Mouse (Mus musculus): ENCODE results near the gene Gm48551. TPM values are rescaled to one million over a fixed set of nuclear protein-coding genes. Genes with fewer than 3 reads are reported as not detected.

The Gm48551 gene
- polyA plus RNA-seq, 1 experiment from 2014 or later = 2.1 TPM

- WGBS = 58% methylated on average over 23 of the region's 23 CpGs
Measured at GRCm38 (mm10) chr10:81389801-81390677, 5.8 kb downstream of the Gm48551 start.

GRCm38 (mm10) chr10:81390678-81390965 is 6.4 kb downstream of the Gm48551 start:
- Histone ChIP-seq H3K27ac (replicated peaks) (no peak overlapping the region), H3K4me2 (no peak overlapping the region), H3K4me3 (no peak overlapping the region), H3K36me3 (peaks cover 45% of the 10 kb centered on the region), H3K27me3 (replicated peaks) (no peaks in the 10 kb centered on the region), H3K4me1 (peaks cover 39% of the 10 kb centered on the region), H3K9ac (peak overlapping the region; percentile 69; the same call in 1 of the 2 replicates), H3K9me3 (no peaks in the 10 kb centered on the region)
- WGBS = 84% methylated on average over 13 of the region's 13 CpGs
- ATAC-seq (ENCODE audit: extremely low read depth, insufficient number of reproducible peaks, low FRiP score, low TSS enrichment) = no peak

More at GRCm38 (mm10) chr10:81389801-81390677, 5.8 kb downstream of the Gm48551 start:
- Histone ChIP-seq H3K27ac (replicated peaks) (peak overlapping the region; percentile 68), H3K4me2 (no peak overlapping the region), H3K9ac (peak overlapping the region; percentile 69), H3K4me3 (no peak overlapping the region), H3K36me3 (peaks cover 46% of the 10 kb centered on the region), H3K9me3 (no peaks in the 10 kb centered on the region), H3K27me3 (replicated peaks) (no peaks in the 10 kb centered on the region), H3K4me1 (peaks cover 45% of the 10 kb centered on the region)
- ATAC-seq (ENCODE audit: extremely low read depth, insufficient number of reproducible peaks, low FRiP score, low TSS enrichment) = 0 out of 2 replicates have a peak, but pooled peaks have one; percentile 39

GRCm38 (mm10) chr10:81392270-81392669 is 8.0 kb downstream of the Gm48551 start:
- no peaks in the 10 kb centered on the region for H3K9me3 ChIP-seq
- H3K4me3 ChIP-seq = no peak overlapping the region
- peak overlapping the region; percentile 81; the same call in 1 of the 2 replicates for H3K9ac ChIP-seq
- no peak overlapping the region for H3K27ac ChIP-seq (replicated peaks)
- WGBS = 77% methylated on average over 6 of the region's 6 CpGs
- no peak for ATAC-seq (ENCODE audit: extremely low read depth, insufficient number of reproducible peaks, low FRiP score, low TSS enrichment)
- H3K4me1 ChIP-seq = peaks cover 34% of the 10 kb centered on the region
- H3K36me3 ChIP-seq = peaks cover 37% of the 10 kb centered on the region
- no peaks in the 10 kb centered on the region for H3K27me3 ChIP-seq (replicated peaks)
- no peak overlapping the region for H3K4me2 ChIP-seq

- H3K27me3 ChIP-seq (replicated peaks) = no peaks in the 10 kb centered on the region
- H3K9ac ChIP-seq = peak within 1 kb of the TSS; percentile 81
- H3K4me2 ChIP-seq = peak within 1 kb of the TSS; percentile 71
- no peaks in the 10 kb centered on the region for H3K9me3 ChIP-seq
- ATAC-seq (ENCODE audit: extremely low read depth, insufficient number of reproducible peaks, low FRiP score, low TSS enrichment) = no peak
- peaks cover 37% of the 10 kb centered on the region for H3K36me3 ChIP-seq
- peak within 1 kb of the TSS; percentile 69 for H3K27ac ChIP-seq (replicated peaks)
- WGBS = 59% methylated on average over 14 of the region's 14 CpGs
- H3K4me3 ChIP-seq = peak within 1 kb of the TSS; percentile 45
- peaks cover 34% of the 10 kb centered on the region for H3K4me1 ChIP-seq
Measured at GRCm38 (mm10) chr10:81392781-81393185, 8.5 kb downstream of the Gm48551 start, which contains the start of gene Smim24. Gene Smim24, plus strand, starts transcription at chr10:81393051.

GRCm38 (mm10) chr10:81393456-81394063 is 9.3 kb downstream of the Gm48551 start:
- Histone ChIP-seq H3K36me3 (peaks cover 35% of the 10 kb centered on the region), H3K27me3 (replicated peaks) (no peaks in the 10 kb centered on the region), H3K4me1 (peaks cover 34% of the 10 kb centered on the region), H3K9me3 (no peaks in the 10 kb centered on the region), H3K4me2 (peak overlapping the region; percentile 71), H3K27ac (replicated peaks) (peak overlapping the region; percentile 69), H3K4me3 (peak overlapping the region; percentile 45), H3K9ac (peak overlapping the region; percentile 81)
- no peak for ATAC-seq (ENCODE audit: extremely low read depth, insufficient number of reproducible peaks, low FRiP score, low TSS enrichment)
- 6% methylated on average over 19 of the region's 19 CpGs for WGBS

GRCm38 (mm10) chr10:81395127-81395526 is 10.9 kb downstream of the Gm48551 start:
- no peak for ATAC-seq (ENCODE audit: extremely low read depth, insufficient number of reproducible peaks, low FRiP score, low TSS enrichment)
- 13% methylated on average over 5 of the region's 5 CpGs for WGBS
- no peak overlapping the region for H3K4me3 ChIP-seq
- H3K27ac ChIP-seq (replicated peaks) = no peak overlapping the region
- no peak overlapping the region for H3K9ac ChIP-seq
- H3K27me3 ChIP-seq (replicated peaks) = peaks cover 4% of the 10 kb centered on the region; the same call in 1 of the 2 replicates
- peaks cover 43% of the 10 kb centered on the region for H3K36me3 ChIP-seq
- H3K9me3 ChIP-seq = no peaks in the 10 kb centered on the region
- H3K4me1 ChIP-seq = peaks cover 21% of the 10 kb centered on the region
- H3K4me2 ChIP-seq = no peak overlapping the region

GRCm38 (mm10) chr10:81395865-81396264 is 11.6 kb downstream of the Gm48551 start:
- Histone ChIP-seq H3K4me2 (no peak overlapping the region), H3K27me3 (replicated peaks) (peaks cover 8% of the 10 kb centered on the region; the same call in 1 of the 2 replicates), H3K4me1 (peaks cover 26% of the 10 kb centered on the region), H3K36me3 (peaks cover 49% of the 10 kb centered on the region), H3K4me3 (no peak overlapping the region), H3K27ac (replicated peaks) (no peak overlapping the region), H3K9me3 (no peaks in the 10 kb centered on the region), H3K9ac (no peak overlapping the region)
- no peak for ATAC-seq (ENCODE audit: extremely low read depth, insufficient number of reproducible peaks, low FRiP score, low TSS enrichment)
- 85% methylated on average over 4 of the region's 4 CpGs for WGBS

- Histone ChIP-seq H3K36me3 (peaks cover 43% of the 10 kb centered on the region), H3K4me2 (no peak overlapping the region), H3K9me3 (no peaks in the 10 kb centered on the region), H3K4me3 (no peak overlapping the region), H3K4me1 (peaks cover 35% of the 10 kb centered on the region), H3K27ac (replicated peaks) (no peak overlapping the region), H3K9ac (peak overlapping the region; percentile 50; the same call in 1 of the 2 replicates), H3K27me3 (replicated peaks) (peaks cover 8% of the 10 kb centered on the region; the same call in 1 of the 2 replicates)
- WGBS = 82% methylated on average over 5 of the region's 5 CpGs
- no peak for ATAC-seq (ENCODE audit: extremely low read depth, insufficient number of reproducible peaks, low FRiP score, low TSS enrichment)
Measured at GRCm38 (mm10) chr10:81396749-81397148, 12.5 kb downstream of the Gm48551 start.

GRCm38 (mm10) chr10:81399296-81399695 is 15.0 kb downstream of the Gm48551 start:
- Histone ChIP-seq H3K4me1 (peaks cover 42% of the 10 kb centered on the region), H3K4me2 (no peak overlapping the region), H3K36me3 (peaks cover 60% of the 10 kb centered on the region), H3K4me3 (no peak overlapping the region), H3K27me3 (replicated peaks) (peaks cover 8% of the 10 kb centered on the region; the same call in 1 of the 2 replicates), H3K9me3 (no peaks in the 10 kb centered on the region), H3K27ac (replicated peaks) (no peak overlapping the region), H3K9ac (no peak overlapping the region)
- 70% methylated on average over 5 of the region's 5 CpGs for WGBS
- no peak for ATAC-seq (ENCODE audit: extremely low read depth, insufficient number of reproducible peaks, low FRiP score, low TSS enrichment)

- Histone ChIP-seq H3K27me3 (replicated peaks) (peaks cover 8% of the 10 kb centered on the region; the same call in 1 of the 2 replicates), H3K9me3 (no peaks in the 10 kb centered on the region), H3K4me2 (no peak overlapping the region), H3K36me3 (peaks cover 66% of the 10 kb centered on the region), H3K9ac (no peak overlapping the region), H3K27ac (replicated peaks) (no peak overlapping the region), H3K4me1 (peaks cover 46% of the 10 kb centered on the region), H3K4me3 (no peak overlapping the region)
- ATAC-seq (ENCODE audit: extremely low read depth, insufficient number of reproducible peaks, low FRiP score, low TSS enrichment) = no peak
- whole genome bisulfite sequencing = 73% methylated on average over 18 of the region's 18 CpGs
Measured at GRCm38 (mm10) chr10:81399798-81400308, 15.6 kb downstream of the Gm48551 start.
